Mouse (Mus musculus) adrenal gland, postnatal 14 days (tissue): ENCODE measurements around the gene Pfkfb2. TPM values are rescaled to one million over a fixed set of nuclear protein-coding genes. Genes with fewer than 3 reads are reported as not detected.

Experiments
- DNase-seq: peaks from one replicate; pipeline ENCODE4 v3.0.0; 2021; ENCODE audit warnings: mixed read lengths
- total RNA-seq: library from RNA; stranded (reverse); gene quantifications from 2 replicates; pipeline ENCODE4 v1.2.3, GENCODE M21; 2021

Gene Pfkfb2
- total RNA-seq, 1 experiment from 2014 or later, result 19.5 TPM

DNA sequence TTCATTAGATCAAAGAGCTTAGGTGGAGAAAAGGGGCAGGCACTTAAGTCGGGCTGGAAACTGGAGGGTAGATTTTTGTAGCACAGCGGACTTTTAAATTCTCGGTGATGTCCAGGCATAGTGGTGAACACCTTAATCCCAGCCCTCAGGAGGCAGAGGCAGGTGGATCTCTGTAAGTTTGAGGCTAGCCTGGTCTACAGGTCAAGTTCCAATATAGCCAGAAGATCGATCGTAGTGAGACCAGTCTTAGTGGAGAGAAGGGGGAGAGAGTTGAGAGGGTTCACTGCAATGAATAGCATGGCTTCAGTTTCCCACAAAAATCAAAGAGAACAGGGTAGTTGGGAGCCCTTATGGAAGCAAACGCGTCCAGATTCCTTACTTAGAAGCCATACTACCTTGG is 8.9 kb upstream of the Pfkfb2 start:
- DNase-seq, result no peak

DNA sequence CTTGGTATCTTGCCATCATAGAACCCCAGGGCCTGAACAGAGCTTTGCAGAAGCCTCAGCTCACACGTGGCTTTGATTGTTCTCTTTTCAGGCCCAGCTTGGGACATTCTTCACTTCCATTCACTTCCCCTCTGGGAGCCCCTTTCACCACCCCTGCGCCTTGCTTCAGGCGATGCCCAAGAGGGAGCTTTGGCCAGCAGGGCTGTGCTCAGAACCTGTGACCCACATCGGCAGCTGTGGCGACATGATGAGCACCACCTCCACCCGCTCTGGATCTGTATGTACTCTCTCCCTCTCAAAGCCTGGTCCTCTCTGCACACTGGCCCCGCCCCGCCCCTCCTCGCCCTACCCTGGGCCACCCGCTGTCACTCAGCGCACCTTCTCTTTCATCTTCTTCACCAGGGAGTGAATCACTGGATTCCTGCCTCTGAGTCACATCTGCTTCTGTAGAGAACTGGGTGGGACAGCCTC is 8.4 kb upstream of the Pfkfb2 start:
- DNase-seq, result peak; percentile 50

DNA sequence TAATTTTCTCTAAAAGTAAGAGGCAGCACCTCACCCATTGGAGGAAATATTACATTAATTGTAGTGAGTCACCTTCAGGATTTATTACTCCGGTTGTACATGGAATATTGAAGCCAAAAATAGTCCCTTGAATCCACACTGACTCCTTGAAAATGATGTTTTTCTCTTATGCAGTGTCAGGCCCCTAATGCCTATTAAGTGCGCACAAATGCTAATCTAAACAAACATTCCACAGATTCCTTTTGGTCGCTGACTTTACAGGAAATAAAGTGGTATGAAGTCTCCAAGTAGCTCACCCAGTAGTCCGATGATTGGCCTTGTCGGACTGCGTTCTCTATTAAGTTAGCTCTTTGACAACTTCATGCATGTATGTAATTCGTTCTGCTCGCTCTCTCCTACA is 5.8 kb upstream of the Pfkfb2 start:
- no peak for DNase-seq

DNA sequence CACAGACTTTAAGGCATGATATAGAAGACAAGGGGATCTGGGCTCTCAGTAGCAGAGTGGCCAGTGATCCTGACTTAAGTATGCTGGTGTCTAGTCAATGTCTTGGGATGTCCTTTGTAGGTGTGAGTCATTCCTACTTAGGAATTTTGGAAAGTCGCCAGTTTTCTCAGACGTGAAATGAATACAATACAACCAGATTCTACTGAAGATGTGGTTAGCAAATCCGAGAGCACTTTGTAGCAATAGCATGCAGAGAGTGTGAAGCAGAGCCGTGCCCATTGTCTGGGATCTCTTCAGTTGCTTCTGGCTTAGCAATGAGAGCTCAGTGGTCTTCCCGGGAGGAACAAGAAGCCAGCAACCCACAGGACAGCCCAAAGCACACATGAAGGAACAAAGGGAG is 5.4 kb upstream of the Pfkfb2 start:
- DNase-seq, result no peak

DNA sequence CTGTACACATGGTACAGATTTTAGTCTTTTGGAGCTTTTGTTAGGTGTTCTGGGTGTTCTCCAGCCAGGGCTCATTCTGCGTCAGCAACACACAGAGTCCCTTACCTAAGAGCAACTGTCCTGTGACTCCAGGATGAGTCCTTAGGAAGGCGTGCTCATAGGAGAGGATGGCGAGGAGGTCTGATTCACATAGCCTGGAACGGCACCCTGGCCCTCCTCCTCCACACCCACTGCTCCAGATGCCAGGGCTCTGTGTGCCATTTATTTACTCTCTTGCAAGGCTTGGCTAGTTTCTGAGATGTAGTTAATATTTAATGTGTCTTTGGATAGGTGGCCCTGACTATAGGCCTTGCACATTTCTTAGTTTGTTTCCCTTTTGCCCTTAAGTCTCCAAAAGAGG is 4.6 kb upstream of the Pfkfb2 start:
- DNase-seq, result peak; percentile 20

DNA sequence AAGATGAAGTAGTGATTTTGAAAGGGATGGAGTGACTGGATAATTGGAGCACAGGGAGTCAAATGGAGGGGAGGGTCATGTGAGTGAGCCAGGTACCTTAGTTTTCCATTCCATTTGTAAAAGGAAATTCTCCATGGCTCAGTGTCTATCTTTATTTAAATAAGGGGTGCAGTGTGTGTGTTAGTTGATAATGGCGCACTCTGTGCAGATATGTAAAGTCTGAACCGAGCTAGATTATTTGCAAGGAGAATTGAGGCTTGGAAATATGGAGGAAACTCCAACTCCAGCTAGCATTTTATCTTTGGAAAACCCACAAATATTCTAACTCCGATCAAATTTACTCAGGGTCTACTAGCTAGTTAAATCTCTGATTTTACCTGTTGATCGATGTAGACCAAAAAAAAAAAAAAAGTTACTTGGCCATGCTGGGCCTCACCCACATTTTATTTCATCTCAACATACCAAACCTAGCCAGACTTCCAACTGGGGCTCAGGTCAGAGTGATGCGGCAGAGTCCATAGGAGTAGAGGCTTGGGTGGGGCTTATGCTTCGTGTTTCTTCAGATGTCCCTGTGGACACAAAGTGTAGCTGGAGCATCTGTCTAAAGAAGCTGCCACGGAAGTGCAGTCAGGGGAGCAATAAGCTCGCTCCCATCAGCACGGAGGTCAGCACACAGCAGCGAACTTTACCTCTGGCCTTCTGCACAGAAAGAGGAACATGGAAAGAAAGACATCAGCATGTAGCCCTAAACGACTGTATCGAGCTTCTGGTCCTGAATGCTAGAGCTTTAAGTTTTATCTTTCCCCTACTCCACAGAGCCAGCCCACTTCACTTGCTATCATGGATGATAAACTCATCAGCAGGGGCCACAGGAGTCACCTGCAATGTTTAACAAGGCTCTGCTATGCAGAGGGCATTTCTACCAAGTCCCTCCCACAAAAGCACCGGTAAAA is 3.9 kb upstream of the Pfkfb2 start:
- no peak for DNase-seq

DNA sequence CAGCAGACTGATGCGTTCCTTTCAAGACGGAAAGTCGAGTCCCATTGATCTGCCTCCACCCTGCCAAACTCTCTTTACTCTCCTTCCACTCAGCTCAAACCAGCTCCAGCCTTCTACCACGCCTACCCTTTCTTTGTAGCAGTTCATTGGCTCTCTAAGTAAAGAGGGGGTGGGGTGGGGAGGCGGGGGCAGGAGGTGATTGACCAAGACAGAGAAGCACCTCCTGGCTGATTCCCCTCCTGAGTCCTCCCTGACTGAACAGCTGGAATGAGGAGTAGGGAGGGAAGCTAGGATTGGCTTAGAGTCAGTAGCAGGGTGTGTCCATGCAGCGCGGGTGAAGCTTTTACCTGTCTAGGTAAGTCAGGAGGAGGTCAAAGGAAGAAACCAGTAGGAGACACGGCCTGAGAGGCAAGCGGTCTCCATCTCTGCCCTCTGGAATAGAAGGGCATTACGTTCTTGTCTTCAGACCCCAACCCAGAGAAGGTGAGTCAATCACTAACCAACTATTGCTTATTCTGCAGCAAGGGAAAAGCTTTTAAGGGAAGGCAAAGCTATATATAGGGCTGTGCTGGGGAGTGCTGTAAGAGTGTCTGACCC is 2.8 kb upstream of the Pfkfb2 start, which contains the start of gene AA986860:
TSS of gene AA986860 (plus strand) at position 236 of the 597 bp plus-strand sequence.
- DNase-seq, result peak; percentile 67

DNA sequence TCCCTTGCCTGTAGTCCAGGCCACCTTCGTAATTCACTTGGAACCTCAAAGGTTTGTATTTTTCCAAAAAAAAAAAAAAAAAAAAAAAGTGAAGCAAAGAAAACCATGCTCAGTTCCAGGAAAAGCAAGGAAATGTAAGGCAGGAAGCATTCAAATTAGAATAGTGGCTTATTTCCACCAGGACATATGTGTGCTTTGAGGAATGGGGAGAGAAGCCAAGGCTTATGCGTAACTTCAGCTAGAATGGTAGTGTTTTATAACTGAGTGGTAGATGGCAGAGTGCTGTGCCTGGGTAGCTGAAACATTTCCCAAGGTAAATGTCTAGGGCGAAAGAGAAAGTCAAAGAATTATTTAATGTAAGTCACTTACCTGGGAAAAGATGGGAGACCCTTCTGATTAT is 345 bp downstream of the Pfkfb2 start:
- DNase-seq, result no peak

DNA sequence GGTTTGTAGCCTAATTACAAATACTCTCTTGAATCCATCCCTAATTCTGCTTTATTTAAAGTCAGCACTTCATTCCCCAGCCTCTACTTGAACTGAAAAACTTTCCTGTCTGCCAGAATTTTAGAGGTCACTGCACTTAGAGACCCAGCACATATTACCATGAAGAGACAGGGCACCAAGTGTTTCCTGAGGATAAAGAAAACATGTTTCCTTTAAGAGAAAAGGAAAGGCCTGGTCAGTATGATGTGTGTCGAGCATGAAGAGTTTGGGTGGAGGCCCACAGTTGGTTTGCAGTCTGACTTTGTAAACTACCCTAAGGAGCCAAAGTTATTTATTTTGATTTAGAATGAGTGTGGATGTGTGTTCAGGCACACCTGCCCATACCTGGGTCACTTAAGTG is 983 bp downstream of the Pfkfb2 start:
- DNase-seq, result no peak

DNA sequence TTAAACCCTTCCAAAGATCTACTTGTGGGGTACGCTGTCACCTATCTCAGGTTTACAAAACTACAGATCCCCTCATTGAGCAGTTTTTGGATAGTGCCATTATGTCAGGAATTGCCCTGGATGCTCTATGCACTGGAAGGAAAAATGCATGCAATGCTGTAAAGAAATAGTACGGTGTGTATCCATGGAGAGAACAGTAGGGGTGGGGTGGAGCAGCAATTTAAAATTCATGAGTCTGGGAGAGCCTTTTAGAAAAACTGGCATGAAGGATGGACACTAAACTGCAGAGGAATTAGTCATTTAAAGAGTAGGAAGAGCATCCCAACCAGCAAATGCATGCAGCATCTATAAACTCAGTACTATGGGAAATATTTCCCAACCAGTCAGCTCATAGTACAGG is 2.7 kb downstream of the Pfkfb2 start:
- no peak for DNase-seq

DNA sequence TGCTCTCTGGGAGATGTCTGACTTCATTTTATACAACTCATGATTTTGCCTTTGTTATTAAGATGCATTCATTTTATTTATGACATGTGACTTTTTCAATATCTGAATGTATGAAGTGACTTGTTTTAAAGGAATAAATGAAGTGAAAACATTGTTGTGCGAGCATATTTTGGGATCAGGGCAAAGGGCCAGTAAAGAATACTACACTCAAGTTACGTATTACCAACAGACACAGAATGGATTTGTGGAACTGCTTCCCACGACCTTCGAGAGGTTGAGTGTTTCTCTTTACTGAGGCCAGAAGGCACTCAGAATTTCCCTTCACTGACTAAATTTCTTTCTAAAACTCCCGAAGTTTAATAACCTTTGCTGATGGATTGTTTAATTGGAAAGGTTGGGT is 4.8 kb downstream of the Pfkfb2 start:
- no peak for DNase-seq

DNA sequence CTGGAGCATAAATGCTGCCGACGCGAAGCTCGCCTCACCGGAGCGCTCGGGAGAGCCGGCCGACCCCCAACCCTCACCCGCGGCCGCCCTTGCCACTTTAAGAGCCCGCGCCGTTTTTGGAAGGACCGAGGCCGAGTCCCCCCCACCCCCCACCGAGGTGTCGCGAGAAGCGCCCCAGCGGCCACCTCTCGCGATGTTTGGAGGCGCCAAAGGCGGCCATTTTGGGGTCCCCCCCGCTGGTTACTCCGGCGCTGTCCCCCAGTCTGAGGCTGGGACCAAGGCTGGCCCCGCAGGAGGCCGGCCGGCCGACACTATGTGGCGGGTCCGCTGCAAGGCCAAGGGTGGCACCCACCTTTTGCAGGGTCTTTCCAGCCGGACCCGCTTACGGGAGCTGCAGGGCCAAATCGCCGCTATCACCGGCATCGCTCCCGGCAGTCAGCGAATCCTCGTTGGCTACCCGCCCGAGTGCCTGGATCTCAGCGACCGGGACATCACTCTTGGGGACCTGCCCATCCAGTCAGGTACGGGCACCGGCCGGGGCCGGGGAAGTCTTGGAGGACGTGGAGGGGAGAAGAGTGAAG is 11.7 kb downstream of the Pfkfb2 start, which contains the start of gene Yod1:
TSS of gene Yod1 (plus strand) at position 37 of the 581 bp plus-strand sequence.
- DNase-seq, result peak; percentile 97

DNA sequence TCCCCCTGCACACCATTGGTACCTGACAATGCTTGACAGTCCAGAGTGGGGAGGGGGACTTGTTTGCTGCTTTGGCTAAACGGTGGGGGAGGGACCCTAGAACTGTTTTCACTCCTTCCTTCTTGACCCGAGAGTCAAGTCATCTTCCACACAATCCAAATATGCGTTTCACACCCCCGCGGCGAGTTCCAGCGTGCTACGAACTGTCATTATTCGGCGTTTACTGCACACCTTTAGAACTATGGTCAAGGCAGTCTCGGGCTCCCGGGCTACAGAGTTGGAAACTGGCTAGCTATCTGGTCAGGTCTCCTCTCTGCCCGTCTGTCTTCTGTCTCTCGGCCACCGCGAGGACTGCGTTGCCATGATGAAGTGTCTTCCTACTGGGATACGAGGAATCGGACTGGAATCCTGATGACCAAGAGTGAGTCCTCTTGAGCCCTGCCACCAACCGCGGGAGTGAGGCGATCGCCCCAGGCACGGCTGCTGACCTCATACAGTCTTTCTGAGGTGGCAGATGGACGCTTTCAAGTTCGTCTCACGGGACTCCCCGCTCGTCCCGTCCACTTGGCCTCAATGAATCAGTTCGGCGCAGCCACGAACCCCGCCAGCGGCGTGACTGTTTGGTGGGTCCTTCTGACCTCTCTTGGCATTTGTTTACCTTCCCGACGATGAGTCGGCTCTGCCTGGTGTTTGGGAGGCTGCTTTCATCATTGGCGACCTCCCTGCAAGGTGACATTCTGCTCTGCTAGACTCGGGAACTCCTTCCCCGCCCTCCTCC is 12.4 kb downstream of the Pfkfb2 start:
- DNase-seq, result peak; percentile 74

DNA sequence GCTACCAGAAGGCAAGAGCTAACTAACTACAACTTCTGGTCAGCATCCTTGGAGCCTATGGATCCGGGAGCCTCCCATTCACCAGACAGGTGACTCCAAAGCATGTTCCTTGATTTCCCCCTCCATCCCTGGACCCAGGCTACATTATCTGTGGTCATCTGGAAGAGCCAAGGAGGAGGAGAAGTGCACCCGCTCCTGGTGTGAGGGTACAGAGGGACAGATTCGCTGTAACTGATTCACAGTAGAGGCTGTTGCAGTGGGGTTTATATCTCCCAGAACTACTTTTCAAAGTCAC is 12.9 kb downstream of the Pfkfb2 start:
- DNase-seq, result no peak

DNA sequence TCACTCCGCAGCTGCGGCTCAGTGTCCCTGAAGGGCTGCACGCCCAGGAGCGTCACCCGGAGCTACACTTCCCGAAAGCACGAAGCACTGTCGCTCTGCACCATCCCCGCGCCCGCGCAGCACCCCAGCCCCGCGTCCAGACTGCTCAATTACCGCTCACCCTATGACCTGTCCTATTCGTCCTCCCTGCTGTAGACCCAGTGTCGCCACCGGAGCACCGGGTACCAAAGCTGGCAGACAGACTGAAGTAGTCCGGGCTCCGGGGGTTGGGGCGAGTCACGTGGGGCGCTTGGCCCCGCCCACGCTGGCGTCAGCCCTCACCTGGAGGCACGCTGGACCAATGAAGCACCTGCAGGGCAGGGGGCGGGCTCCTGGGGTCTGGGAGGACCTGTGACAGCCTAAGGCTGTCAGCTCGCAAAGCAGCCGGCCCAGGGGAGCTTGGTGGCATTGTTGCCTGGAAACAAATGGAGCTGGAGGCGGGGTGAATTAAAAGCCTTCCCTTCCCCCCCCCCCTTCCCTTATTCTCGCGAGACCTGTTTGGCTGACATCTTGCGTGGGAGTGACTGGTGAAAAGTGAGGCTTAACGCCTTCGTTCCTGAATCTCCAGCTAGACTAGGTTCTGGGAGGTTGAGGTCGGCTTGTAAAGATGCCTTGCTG is 13.4 kb downstream of the Pfkfb2 start, which contains the start of gene Gm29427:
TSS of gene Gm29427 (minus strand) at position 239 of the 657 bp plus-strand sequence.
- DNase-seq, result peak; percentile 92

DNA sequence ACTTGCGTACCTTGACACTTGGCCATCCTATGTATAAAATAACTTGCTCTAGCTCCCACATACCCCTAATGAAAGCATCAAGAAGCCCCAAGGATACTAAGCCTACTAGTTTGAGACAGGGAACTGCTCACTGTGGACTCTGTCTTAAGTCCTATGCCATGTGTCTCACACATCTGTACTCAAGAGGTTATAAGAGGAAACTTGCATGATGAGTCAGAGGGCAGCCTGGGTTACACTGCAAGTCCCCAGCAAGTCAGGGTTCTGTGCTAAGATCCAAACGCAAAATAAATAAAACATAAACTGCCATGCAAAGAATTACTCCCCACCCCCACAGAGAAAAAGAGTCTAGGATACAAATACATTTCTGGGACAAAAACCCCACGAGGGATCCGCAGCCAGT is 15.0 kb downstream of the Pfkfb2 start:
- no peak for DNase-seq

DNA sequence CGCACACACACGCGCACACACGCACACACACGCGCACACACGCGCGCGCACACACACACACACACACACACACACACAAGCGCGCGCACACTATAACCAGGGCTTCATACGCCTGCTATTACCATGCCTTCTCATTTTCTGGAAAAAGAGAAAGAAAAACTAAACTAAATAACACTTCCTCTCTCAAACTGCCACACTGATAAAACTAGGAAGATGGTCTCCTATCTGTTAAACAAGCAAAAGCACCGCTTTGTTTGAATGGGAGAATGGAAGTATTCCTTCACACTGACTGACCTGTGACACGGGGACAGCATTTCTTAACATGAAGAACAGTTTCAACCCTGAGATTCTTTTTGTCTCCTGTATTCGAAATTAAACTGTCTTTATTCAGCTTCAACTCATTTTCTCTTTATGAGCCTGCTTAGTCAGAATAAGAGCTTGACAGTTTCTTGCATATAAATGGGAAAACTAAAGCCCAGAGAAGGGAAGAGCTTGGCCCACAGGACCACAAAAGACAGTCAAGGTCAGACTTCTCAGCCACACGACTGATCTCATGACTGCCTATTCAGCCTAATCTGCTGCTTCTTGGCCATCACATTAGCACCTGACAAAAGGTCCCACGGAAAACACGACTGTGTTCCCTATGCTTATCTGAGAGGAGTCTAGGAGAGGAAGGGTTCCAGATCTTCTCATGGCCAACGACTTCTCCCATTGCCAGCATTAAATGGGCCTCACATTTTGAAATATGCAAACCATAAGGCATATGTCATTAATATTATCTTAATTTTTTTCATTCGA is 18.6 kb downstream of the Pfkfb2 start:
- DNase-seq, result no peak

DNA sequence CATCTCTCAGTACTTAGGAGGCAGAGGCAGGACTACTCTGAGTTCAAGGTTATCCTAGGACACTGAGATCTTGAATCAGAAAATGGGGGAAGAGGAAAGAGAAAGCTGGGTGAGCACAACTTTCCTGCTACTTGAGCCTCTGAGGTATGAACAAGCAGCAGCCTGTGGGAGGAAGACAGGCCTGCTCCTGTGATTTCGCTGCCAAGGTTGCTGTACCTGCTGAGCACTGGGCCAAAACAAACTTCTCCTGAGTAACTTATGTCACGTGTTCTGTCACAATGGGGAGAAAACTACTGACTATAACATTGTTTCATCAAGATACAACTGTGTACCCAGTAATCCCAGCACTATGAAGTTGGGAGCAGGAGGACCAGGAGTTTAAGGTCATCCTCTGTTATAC is 25.4 kb downstream of the Pfkfb2 start:
- no peak for DNase-seq

DNA sequence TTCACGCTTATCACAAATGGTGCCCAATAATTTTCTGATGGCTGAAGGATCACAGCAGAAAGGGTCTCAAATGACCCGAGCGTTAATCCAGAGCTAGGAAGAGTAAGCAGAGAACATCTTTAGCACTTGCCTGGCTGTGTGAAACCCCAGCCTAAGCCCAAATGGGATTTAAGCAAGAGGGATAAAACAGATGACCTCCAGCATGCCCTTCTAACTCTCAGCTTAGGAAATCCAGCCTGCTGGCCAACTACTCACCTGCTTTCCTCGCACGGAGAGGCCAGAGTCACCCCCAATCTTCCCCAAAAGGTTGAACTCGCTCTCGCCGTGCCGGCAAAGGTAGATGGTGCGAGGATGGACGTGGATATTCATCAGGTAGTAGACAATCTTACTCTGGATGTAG is 27.1 kb downstream of the Pfkfb2 start:
- DNase-seq, result no peak

DNA sequence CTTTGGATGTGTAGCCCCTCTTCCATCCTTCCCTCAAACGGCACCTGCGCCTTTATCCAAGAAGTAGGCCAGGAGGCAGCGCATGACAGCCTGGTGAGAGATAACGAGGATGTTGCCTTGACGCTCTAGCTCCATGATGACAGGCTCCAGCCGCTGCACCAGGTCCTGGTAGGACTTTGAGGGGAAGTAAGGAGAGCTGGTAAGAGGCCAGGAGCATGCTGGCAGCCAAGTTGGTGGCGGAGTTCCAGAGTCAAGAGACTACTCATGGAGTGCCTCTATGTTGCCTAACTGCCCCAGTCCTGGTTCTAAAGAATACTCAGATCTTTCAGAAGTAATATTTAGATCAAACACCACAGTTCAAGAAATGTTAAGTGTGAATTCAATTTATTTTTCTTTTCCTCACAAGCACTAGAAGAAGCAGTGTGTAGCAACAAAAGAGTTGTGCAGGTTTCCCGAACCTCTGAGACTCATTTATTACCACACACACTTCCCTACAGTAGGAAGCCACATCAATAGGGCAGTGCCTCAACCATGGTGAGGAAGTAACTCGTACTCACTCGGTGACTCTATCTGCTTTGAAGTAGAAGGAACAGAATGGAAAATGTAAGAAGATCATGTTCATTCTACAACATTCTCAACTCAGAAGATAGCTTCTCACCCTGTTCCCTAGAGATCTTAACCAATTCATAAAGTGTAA is 29.0 kb downstream of the Pfkfb2 start:
- peak; percentile 52 for DNase-seq
